Mouse (Mus musculus): ENCODE measurements at regions not wholly inside any gene's neighbourhood (a gene's known extent, or its start where the extent isn't known, plus 50 kb on each side); places are given as distances from the start of the nearest gene placed in this dataset.

- intact Hi-C loops (cut with DNase I), result no loop called here
- DNase-seq, result no peak
These were observed 50.6 kb upstream of the Trhde start for GRCm38 (mm10) chr10:114852688-114853087.
